Mouse (Mus musculus) CH12.LX (cell line): ENCODE results near the gene Ttc7.

Source experiments
- E2F4 ChIP-seq: IDR thresholded peaks from 2 replicates; pipeline ENCODE4 v1.6.1; 2011; ENCODE audit warnings: low read depth, low read length, improper control_type of control experiment; ENCODE audit not compliant: insufficient replicate concordance
- ETS1 ChIP-seq: conservative IDR thresholded peaks from 2 replicates; pipeline ENCODE4 v1.6.1; 2012; ENCODE audit warnings: low read depth, mild to moderate bottlenecking, inconsistent platforms, low read length, improper control_type of control experiment, moderate library complexity
- MEF2A ChIP-seq: IDR thresholded peaks from 2 replicates; pipeline ENCODE4 v1.6.1; 2014; ENCODE audit warnings: low read depth, mild to moderate bottlenecking, inconsistent platforms, low read length, improper control_type of control experiment, borderline replicate concordance
- NELFE ChIP-seq: IDR thresholded peaks from 2 replicates; pipeline ENCODE4 v1.6.1; 2011; ENCODE audit warnings: low read depth, low read length, improper control_type of control experiment
- SMC3 ChIP-seq: IDR thresholded peaks from 2 replicates; pipeline ENCODE4 v1.6.1; 2011; ENCODE audit warnings: low read depth, low read length, improper control_type of control experiment
- ZC3H11A ChIP-seq: IDR thresholded peaks from 2 replicates; pipeline ENCODE4 v1.6.1; 2012; ENCODE audit warnings: low read depth, mild to moderate bottlenecking, inconsistent platforms, low read length, improper control_type of control experiment
- ZNF384 ChIP-seq: IDR thresholded peaks from 2 replicates; pipeline ENCODE4 v1.6.1; 2012; ENCODE audit warnings: low read depth, low read length, improper control_type of control experiment, inconsistent platforms

- TF ChIP-seq E2F4 (no peak), ZC3H11A (no peak), ZNF384 (no peak), MEF2A (no peak), ETS1 (no peak), SMC3 (no peak), NELFE (no peak)
Observed at GRCm38 (mm10) chr17:87391242-87391641, 108.6 kb downstream of the Ttc7 start.
